Mouse (Mus musculus) myocyte (in vitro differentiated cells): Measurements from ENCODE around the gene Psmd5. TPM values are rescaled to one million over a fixed set of nuclear protein-coding genes. Genes with fewer than 3 reads are reported as not detected.

Source experiments
- H3K27me3 ChIP-seq: one replicate; pipeline ENCODE4 v1.6.1; 2011; ENCODE audit not compliant: control insufficient read depth, insufficient read depth, insufficient read length
- H3K36me3 ChIP-seq: one replicate; pipeline ENCODE4 v1.6.1; 2011; ENCODE audit not compliant: control insufficient read depth, insufficient read depth
- H3K4me2 ChIP-seq: one replicate; pipeline ENCODE4 v1.6.1; 2011; ENCODE audit warnings: low read depth, control low read depth
- H3K4me3 ChIP-seq: one replicate; pipeline ENCODE4 v1.5.1; 2011; ENCODE audit warnings: mild to moderate bottlenecking, control low read depth, moderate library complexity
- H3K79me2 ChIP-seq: one replicate; pipeline ENCODE4 v1.6.1; 2011; ENCODE audit not compliant: control insufficient read depth, insufficient read depth
- H3ac ChIP-seq: one replicate; pipeline ENCODE4 v1.6.1; 2011; ENCODE audit not compliant: control insufficient read depth, insufficient read length
- CEBPB ChIP-seq: IDR thresholded peaks from 2 replicates; pipeline ENCODE4 v1.6.1; 2011; ENCODE audit warnings: mild to moderate bottlenecking, moderate library complexity; ENCODE audit not compliant: poor library complexity, insufficient read depth, severe bottlenecking
- E2F4 ChIP-seq: IDR thresholded peaks from one replicate; pipeline ENCODE4 v1.6.1; 2011; ENCODE audit warnings: mild to moderate bottlenecking, control low read depth, moderate library complexity; ENCODE audit not compliant: insufficient read depth
- MAX ChIP-seq: IDR thresholded peaks from one replicate; pipeline ENCODE4 v1.6.1; 2011; ENCODE audit warnings: low read depth, mild to moderate bottlenecking, control low read depth
- MYOD1 ChIP-seq, 3 experiments: IDR thresholded peaks; one replicate each; pipeline ENCODE4 v1.6.1; 2011; ENCODE audit warnings: control low read depth in 2 of 3, low read depth in 2 of 3, mild to moderate bottlenecking in 2 of 3, moderate library complexity in 1 of 3; ENCODE audit not compliant: insufficient read length in 2 of 3, control insufficient read depth in 1 of 3
- MYOG ChIP-seq, 3 experiments: IDR thresholded peaks; one replicate each; pipeline ENCODE4 v1.6.1; 2011; ENCODE audit warnings: control low read depth in 2 of 3, low read depth in 2 of 3, mild to moderate bottlenecking in 2 of 3; ENCODE audit not compliant: insufficient read length in 2 of 3, control insufficient read depth in 1 of 3, insufficient read depth in 1 of 3
- POLR2A ChIP-seq: IDR thresholded peaks from one replicate; pipeline ENCODE4 v1.6.1; 2011; ENCODE audit warnings: low read depth, mild to moderate bottlenecking, control low read depth, moderate library complexity; ENCODE audit not compliant: insufficient read length
- POLR2AphosphoS2 ChIP-seq: IDR thresholded peaks from one replicate; pipeline ENCODE4 v1.6.1; 2011; ENCODE audit warnings: low read depth, control low read depth; ENCODE audit not compliant: insufficient read length
- REST ChIP-seq: IDR thresholded peaks from one replicate; pipeline ENCODE4 v1.6.1; 2011; ENCODE audit warnings: mild to moderate bottlenecking, control low read depth, moderate library complexity; ENCODE audit not compliant: insufficient read depth, insufficient read length
- SRF ChIP-seq: IDR thresholded peaks from one replicate; pipeline ENCODE4 v1.6.1; 2011; ENCODE audit warnings: low read depth; ENCODE audit not compliant: control insufficient read depth, insufficient read length
- TCF12 ChIP-seq: IDR thresholded peaks from one replicate; pipeline ENCODE4 v1.6.1; 2011; ENCODE audit warnings: mild to moderate bottlenecking, control low read depth; ENCODE audit not compliant: poor library complexity, insufficient read depth, severe bottlenecking
- TCF3 ChIP-seq: IDR thresholded peaks from one replicate; pipeline ENCODE4 v1.6.1; 2011; ENCODE audit warnings: low read depth, control low read depth; ENCODE audit not compliant: insufficient read length
- USF1 ChIP-seq: IDR thresholded peaks from one replicate; pipeline ENCODE4 v1.6.1; 2011; ENCODE audit warnings: low read depth, mild to moderate bottlenecking, control low read depth, moderate library complexity
- polyA plus RNA-seq: library from polyadenylated mRNA; unstranded; fragments of >200 nt; fragmentation: generic; extraction: Trizol; gene quantifications from one replicate; pipeline ENCODE4 v1.2.1, GENCODE M21; 2012; ENCODE audit warnings: missing spikeins

Psmd5 gene
- polyA plus RNA-seq, 1 experiment: 27.2 TPM

DNA sequence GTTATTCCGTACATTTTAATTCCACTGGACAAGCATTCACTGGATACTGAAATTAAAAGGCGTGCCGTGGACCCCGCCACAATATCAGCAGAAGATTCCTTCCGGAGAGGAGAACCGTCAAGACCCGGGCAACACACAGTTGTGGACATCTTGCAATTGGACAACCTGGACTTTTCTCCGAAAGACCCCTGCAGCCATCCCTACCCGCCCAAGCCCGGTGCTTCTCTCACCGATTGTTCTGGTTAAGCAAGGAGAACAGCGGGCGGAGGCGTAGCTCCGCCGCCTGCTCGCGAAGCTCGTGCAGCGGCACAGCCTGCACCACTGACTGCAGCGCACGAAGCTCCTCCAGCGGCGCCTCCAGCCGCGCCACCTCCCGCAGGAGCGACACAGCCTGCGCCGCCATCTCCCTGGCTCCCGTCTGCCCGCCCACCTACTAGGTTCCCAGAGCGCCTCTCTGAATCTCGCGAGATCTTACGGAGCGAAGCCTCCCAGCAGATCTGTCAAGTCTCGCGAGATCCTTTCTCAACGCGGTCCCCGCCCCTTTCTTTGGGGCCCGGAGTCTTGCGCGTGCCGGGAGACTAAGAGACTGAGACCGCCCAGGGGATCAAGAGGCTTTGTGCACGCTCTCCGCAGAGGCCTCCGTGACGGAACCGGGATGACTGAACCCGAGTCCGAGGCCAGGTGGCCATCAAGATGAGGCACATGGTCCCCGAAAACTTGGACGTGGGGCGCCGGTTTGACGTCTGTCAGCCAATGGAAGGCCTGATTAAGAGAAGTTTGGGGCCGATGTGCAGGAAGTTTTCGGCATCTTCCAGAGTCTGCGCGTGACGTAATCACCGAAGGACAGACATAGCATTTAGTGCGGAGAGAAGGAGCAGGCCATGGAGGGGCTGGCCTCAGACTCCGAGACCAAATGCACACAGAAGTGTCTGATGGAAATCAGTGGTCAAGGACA is 4.0 kb downstream of the Psmd5 start:
- peaks cover 2% of the 10 kb centered on the region for H3K36me3 ChIP-seq
- H3K4me2 ChIP-seq: peak overlapping the region; percentile 99
- TF ChIP-seq TCF3 (no peak), USF1 (no peak), E2F4 (no peak), POLR2AphosphoS2 (peak; percentile 90), CEBPB (no peak), TCF12 (no peak), SRF (no peak), MYOD1 (IDR thresholded peaks at IDR 0.05; ENCODE audit: control insufficient read depth in 1 of 3, insufficient read length in 2 of 3, low read depth in 2 of 3) (peak in 1 of 3 experiments; percentile 41), MAX (peak; percentile 60), MYOG (IDR thresholded peaks at IDR 0.05; ENCODE audit: control insufficient read depth in 1 of 3, insufficient read depth in 1 of 3, insufficient read length in 2 of 3, low read depth in 2 of 3) (no peak), REST (peak; percentile 31), POLR2A (peak; percentile 97)
- H3K4me3 ChIP-seq: peak overlapping the region; percentile 90
- H3ac ChIP-seq: peak overlapping the region; percentile 85
- H3K27me3 ChIP-seq: peaks cover 6% of the 10 kb centered on the region
- H3K79me2 ChIP-seq: peaks cover 54% of the 10 kb centered on the region

DNA sequence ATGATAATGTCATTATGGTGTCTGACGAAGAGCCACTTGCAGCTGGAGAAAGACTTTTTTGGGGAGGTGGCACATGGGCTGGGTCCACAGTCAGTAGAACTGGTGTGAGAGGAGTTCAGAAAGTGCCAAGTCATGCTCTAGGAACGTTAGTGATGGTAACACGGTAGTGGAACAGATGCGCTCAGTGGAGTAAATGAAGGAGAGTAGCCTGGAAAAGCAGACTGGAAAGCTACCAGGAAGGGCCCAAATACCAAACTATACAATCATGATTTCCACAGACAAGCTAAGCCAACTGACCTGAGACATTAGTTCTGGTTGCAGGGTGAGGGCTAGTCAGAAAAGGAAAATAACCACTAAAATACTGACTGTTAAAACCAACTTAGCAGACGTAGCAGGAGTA is 5.1 kb downstream of the Psmd5 start:
- peak overlapping the region; percentile 75 for H3K4me2 ChIP-seq
- H3K36me3 ChIP-seq: peaks cover 13% of the 10 kb centered on the region
- H3ac ChIP-seq: no peak overlapping the region
- TF ChIP-seq MYOD1 (IDR thresholded peaks at IDR 0.05; ENCODE audit: control insufficient read depth in 1 of 3, insufficient read length in 2 of 3, low read depth in 2 of 3): no peak
- TF ChIP-seq E2F4: no peak
- TF ChIP-seq SRF: no peak
- H3K4me3 ChIP-seq: peak overlapping the region; percentile 90
- H3K79me2 ChIP-seq: peaks cover 56% of the 10 kb centered on the region
- peaks cover 4% of the 10 kb centered on the region for H3K27me3 ChIP-seq

DNA sequence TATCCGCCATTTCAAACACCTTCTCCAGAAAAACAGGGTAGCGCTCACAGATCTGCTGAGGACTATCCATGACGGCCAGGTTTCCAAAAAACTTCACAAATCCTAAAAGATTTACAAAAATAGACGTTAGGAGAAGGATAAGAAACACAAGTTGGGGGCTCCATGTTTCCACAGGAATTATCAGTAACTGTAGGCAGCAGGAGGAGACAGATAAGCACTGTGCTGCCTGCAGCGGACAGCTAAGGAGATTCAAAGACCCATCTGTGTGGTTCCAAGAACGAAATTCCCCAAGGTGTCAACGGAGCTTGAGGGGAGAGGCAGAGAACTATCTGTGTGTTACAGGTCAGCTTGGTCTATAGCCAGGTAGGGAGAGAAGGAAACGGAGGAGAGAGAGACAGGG is 17.0 kb downstream of the Psmd5 start:
- no peak overlapping the region for H3K4me3 ChIP-seq
- H3K4me2 ChIP-seq: no peak overlapping the region
- H3K27me3 ChIP-seq: no peaks in the 10 kb centered on the region
- H3ac ChIP-seq: no peak overlapping the region
- no peak for TF ChIP-seq CEBPB
- TF ChIP-seq MYOG (IDR thresholded peaks at IDR 0.05; ENCODE audit: control insufficient read depth in 1 of 3, insufficient read depth in 1 of 3, insufficient read length in 2 of 3, low read depth in 2 of 3): no peak
- no peak for TF ChIP-seq TCF3
- no peak for TF ChIP-seq TCF12
- no peak for TF ChIP-seq MYOD1 (IDR thresholded peaks at IDR 0.05; ENCODE audit: control insufficient read depth in 1 of 3, insufficient read length in 2 of 3, low read depth in 2 of 3)
- TF ChIP-seq POLR2AphosphoS2: no peak
- no peak for TF ChIP-seq REST
- TF ChIP-seq USF1: no peak
- no peak for TF ChIP-seq POLR2A
- TF ChIP-seq E2F4: no peak
- TF ChIP-seq SRF: no peak
- TF ChIP-seq MAX: no peak
- H3K36me3 ChIP-seq: peaks cover 83% of the 10 kb centered on the region
- H3K79me2 ChIP-seq: no peaks in the 10 kb centered on the region

DNA sequence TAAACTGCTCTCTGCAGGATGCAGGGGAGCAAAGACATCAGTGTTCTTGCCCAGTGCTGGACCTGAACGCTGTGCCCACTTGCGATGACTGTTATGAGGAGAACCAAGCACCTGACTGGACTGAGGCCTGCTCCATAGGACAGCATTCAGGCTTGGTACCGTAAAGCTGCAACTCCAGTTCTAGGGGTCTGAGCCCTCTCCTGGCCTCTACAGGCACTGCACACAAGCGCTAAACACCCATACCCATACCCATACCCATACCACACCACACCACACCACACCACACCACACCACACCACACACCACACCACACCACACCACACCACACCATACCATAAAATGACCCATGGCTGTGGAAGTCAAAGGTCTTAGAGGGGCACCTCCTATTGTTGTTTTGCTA is 19.5 kb downstream of the Psmd5 start:
- Histone ChIP-seq H3K4me3 (no peak overlapping the region), H3K36me3 (peaks cover 93% of the 10 kb centered on the region), H3K4me2 (no peak overlapping the region), H3ac (no peak overlapping the region), H3K27me3 (no peaks in the 10 kb centered on the region), H3K79me2 (no peaks in the 10 kb centered on the region)
- TF ChIP-seq REST (no peak), E2F4 (no peak), SRF (no peak), POLR2A (no peak), MAX (no peak), TCF12 (no peak), CEBPB (no peak), TCF3 (no peak), MYOG (IDR thresholded peaks at IDR 0.05; ENCODE audit: control insufficient read depth in 1 of 3, insufficient read depth in 1 of 3, insufficient read length in 2 of 3, low read depth in 2 of 3) (no peak), POLR2AphosphoS2 (no peak), USF1 (no peak), MYOD1 (IDR thresholded peaks at IDR 0.05; ENCODE audit: control insufficient read depth in 1 of 3, insufficient read length in 2 of 3, low read depth in 2 of 3) (no peak)
